Mouse (Mus musculus): ENCODE measurements at regions not wholly inside any gene's neighbourhood (a gene's known extent, or its start where the extent isn't known, plus 50 kb on each side); places are given as distances from the start of the nearest gene placed in this dataset.

GRCm38 (mm10) chr13:31473275-31473674 is 82.7 kb upstream of the Foxq1 start:
- no peak for DNase-seq (ENCODE audit: extremely low spot score in 1 of 2, low spot score in 1 of 2)

DNA sequence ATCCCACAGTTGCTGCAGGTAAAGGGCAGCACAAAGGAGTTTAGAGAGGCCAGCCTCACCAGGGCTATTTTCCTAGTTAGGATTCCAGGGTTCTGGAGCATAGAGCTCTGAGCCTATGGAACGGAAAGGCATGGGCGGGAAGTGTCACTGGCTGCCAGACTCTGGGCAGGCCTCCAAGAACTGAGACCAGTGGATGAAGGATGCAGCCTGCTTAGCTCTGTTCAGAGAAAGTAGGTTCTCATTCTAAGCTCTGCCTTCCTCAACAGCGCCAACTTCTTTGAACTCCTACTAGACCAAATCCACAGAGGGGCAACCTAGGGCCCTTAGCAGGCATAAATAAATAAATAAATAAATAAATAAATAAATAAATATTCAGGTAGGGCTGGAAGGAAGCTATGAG is 80.1 kb upstream of the Foxq1 start:
- DNase-seq (ENCODE audit: extremely low spot score in 1 of 2, low spot score in 1 of 2) = peak; percentile 10 to 71

GRCm38 (mm10) chr13:31477171-31477867 is 78.6 kb upstream of the Foxq1 start:
- no peak for DNase-seq (ENCODE audit: extremely low spot score in 1 of 2, low spot score in 1 of 2)

- DNase-seq (ENCODE audit: extremely low spot score in 1 of 2, low spot score in 1 of 2) = no peak
These were observed 74.7 kb upstream of the Foxq1 start for GRCm38 (mm10) chr13:31481105-31481844.

DNA sequence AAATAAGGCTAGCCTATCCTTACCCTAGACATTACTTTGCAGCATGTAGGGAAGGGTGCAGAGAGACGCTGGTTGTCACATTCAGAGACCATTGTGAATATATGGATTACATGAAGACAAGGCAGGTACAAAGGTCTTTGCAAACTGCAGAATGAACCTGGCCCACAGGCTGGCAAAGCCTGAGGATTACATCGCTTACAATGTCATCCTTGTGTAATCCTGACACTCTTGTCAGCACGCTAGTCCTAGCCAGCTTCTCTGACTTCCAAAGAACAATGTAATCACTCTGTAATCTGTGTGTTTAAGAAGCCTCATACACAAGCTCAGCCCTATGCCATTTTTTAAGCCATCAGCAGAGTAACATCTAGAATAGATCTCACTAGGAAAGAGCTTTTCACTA is 69.6 kb upstream of the Foxq1 start:
- DNase-seq (ENCODE audit: extremely low spot score in 1 of 2, low spot score in 1 of 2) = no peak

GRCm38 (mm10) chr13:31488186-31488585 is 67.7 kb upstream of the Foxq1 start:
- no peak for DNase-seq (ENCODE audit: extremely low spot score in 1 of 2, low spot score in 1 of 2)

GRCm38 (mm10) chr13:31503191-31503590 is 52.7 kb upstream of the Foxq1 start:
- no peak for DNase-seq (ENCODE audit: extremely low spot score in 1 of 2, low spot score in 1 of 2)

DNA sequence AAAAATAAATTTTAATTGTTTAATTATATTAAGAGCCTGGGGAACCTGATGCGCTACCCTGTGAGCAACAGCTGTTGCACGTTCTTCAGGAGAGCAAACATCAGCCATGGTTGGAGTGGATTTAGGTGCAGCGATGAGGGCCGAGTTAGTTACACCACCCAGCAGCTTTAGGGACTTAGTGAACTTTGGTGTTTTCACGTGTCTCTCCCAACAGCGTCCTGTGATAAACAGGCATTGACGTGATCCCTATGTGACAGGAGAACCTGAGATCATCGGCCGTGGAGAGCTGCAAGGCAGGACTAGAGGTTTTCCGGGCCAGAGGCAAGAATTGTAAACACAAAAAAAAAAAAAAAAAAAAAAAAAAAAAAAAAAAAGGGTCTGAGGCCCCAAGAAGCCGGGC is 52.1 kb upstream of the Foxq1 start:
- DNase-seq (ENCODE audit: extremely low spot score in 1 of 2, low spot score in 1 of 2) = no peak

DNA sequence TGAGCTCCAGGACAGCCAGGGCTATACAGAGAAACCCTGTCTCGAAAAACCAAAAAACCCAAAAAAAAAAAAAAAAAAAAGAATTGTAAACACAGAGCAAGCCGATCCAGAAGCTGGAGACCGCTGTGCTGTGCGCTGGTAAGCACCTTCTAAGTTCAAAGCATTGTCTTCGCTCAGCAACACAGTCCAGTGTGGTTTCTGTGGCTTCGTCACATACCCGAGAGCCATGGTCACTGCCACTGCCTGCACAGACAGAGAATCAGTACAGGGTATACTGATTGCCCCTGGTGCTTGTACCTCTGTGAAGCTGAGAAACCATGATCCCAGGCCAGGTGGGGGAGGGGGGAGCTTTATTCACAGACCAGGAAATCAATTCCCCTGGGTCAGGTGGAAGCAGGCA is 51.6 kb upstream of the Foxq1 start:
- DNase-seq (ENCODE audit: extremely low spot score in 1 of 2, low spot score in 1 of 2) = no peak

- no peak for DNase-seq (ENCODE audit: extremely low spot score in 1 of 2, low spot score in 1 of 2)
These were observed 50.5 kb upstream of the Foxq1 start for GRCm38 (mm10) chr13:31505386-31505785.

Measured in frontal cortex, adult 2 months (tissue).